Mouse (Mus musculus) MEL-GATA-1-ER (cell line): ENCODE data around the gene Gm20388.

ENCODE experiments used
- DNase-seq: peaks from one replicate; pipeline ENCODE4 v3.0.0-alpha.2; 2012; ENCODE audit warnings: low read depth; ENCODE audit errors: extremely low read depth

Gene Gm20388

GRCm38 (mm10) chr8:122954090-122954799 lies 3043.6 kb downstream of the Gm20388 start:
- no peak for DNase-seq

- no peak for DNase-seq
These were observed 3044.6 kb downstream of the Gm20388 start for GRCm38 (mm10) chr8:122955195-122955594.

GRCm38 (mm10) chr8:122955997-122956396 lies 3045.4 kb downstream of the Gm20388 start:
- peak; percentile 29 for DNase-seq

DNA sequence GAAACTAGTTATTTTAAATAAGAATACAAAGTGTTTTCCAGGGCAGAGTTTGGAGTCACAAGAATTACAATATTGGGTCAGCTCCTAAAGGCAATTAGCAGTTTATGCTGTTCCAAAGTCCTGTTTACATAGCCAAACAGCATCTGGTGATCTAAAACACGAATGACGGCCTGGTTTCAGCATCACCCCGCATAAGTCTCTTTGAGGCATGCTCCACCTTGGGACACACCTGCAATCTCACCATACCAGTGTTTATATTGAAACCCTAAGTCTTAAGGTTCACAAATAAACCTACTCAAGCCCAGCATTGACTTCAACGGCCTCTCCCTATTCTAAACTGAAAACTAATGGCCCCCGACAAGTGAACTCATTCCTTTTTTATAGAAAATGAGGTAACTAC lies 3049.7 kb downstream of the Gm20388 start:
- DNase-seq = no peak

DNA sequence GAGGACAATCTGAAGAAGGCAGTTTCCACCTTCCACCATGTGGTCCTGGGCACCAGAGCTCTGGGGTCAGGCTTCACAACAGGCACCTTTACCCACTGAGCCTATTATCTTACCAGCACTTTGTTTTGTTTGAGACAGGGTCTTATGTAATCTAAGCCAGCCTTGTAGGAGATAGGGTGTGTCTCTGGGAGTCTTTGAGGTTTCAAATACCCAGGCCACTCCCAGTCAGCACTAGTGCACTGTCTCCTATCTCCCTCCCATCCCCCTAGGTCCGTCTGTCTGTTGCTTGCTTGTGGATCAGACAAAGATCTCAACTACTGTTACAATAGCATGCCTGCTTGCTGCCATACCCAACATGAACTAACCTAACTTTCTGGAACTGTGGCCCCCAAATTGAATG lies 3050.3 kb downstream of the Gm20388 start:
- DNase-seq = peak; percentile 73

DNA sequence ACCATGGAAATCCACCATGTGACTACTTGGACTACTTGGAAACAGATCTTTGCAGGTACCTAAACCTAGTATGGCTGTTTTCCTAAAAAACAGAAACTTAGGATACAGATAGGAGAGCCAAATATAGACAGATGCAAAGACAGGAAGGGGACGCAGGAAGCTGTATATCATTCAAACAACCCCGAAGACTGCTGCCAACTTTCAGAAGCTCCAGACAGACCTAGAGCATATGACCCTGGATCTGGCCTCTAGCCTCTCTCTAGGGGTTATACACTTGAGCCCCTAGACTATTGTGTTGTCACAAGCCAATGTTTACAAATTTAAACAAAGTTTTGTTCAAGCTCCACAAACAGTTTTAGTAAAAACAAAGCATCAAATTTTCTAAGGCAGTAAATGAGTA lies 3050.8 kb downstream of the Gm20388 start:
- no peak for DNase-seq

DNA sequence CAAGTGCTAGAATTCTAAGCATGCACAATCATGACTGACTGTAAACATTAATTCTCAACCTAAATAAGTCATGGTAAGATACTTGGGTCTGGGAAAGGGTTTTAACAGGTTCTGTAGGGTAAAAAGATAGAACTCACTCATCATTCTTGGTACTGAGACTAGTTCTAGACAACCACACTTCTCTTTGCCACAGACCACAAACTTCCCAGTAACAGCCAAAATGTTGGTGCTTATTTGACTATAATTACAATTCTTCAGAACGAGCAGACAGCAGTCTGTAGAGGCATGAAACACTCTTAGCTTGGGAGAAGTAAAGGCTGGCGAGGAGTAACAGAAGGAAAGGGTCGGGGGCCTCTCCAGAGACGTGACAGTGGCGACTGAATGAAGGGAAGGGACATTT lies 3051.4 kb downstream of the Gm20388 start:
- no peak for DNase-seq

GRCm38 (mm10) chr8:122966638-122967037 lies 3056.0 kb downstream of the Gm20388 start:
- no peak for DNase-seq

DNA sequence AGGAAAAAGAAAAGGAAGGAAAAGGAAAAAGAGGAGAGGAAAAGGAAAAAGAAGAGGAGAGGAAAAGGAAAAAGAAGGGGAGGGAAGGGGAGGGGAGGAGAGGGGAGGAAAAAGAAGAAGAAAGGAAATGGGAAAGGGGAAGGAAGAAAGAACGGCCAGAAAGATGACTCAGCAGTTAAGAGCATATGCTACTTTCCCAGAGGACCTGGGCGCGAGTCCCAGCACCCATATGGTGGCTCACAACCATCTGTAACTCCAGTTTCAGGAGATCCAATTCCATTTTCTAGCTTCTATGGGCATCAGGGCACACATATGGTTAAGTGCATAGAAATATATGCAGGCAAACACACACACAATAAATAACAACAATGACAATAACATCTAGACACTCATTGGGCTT lies 3057.5 kb downstream of the Gm20388 start:
- DNase-seq = no peak

- no peak for DNase-seq
These were observed 3059.5 kb downstream of the Gm20388 start for GRCm38 (mm10) chr8:122969964-122970620.

- peak; percentile 65 for DNase-seq
These were observed 3065.4 kb downstream of the Gm20388 start for GRCm38 (mm10) chr8:122976046-122976445.

DNA sequence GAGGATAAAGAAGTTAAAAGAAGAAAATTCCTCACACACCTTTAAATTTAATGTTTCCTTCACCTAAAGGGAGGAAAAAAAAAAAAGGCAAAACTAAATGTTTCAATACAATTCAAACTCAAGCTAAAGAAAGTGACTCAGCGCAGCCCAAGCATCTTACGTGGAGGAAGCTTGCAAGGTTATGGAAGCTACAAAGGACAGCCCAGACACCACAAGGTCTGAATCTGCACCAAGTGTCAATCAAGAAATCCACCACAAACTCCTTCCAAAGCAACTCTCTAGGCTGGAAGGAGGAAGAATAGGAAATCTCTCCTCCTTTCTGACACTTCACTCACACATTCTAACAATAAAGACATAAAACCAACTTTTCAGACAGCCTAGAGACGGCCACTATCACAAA lies 3068.8 kb downstream of the Gm20388 start:
- DNase-seq = no peak

DNA sequence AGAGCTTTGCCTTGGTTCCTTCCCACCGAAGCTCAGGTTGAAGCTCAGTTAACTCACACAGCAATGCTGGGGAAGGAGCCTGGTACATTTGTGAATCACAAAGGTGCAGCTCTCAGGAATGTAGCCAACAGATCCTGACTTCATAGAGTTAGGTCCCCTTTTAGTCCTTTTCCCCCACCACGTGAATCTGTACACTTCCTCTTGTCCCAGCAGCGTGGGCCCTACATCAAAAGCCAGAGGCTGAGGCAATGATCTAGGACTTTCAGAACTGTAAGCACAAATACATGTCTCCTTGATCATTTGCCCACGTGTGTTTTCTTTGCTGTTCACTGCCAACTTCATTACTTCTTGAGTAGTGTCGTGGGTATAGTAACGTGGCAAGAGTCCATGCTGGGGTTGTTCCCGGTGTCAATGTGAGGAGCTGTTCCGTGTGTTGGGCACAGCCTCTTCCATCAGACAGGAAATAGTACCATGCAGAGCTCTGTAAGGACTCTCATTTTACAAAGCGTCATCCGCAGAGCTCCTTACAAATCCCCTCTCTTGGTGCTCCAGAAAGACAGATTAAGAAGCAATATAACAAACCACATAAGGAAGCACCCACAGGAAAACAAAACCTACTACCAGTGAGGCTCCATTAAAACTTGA lies 3069.3 kb downstream of the Gm20388 start:
- DNase-seq = no peak

- no peak for DNase-seq
These were observed 3071.0 kb downstream of the Gm20388 start for GRCm38 (mm10) chr8:122981646-122982045.

GRCm38 (mm10) chr8:122983178-122983942 lies 3072.7 kb downstream of the Gm20388 start:
- no peak for DNase-seq

- DNase-seq = no peak
These were observed 3073.5 kb downstream of the Gm20388 start for GRCm38 (mm10) chr8:122984175-122984574.

DNA sequence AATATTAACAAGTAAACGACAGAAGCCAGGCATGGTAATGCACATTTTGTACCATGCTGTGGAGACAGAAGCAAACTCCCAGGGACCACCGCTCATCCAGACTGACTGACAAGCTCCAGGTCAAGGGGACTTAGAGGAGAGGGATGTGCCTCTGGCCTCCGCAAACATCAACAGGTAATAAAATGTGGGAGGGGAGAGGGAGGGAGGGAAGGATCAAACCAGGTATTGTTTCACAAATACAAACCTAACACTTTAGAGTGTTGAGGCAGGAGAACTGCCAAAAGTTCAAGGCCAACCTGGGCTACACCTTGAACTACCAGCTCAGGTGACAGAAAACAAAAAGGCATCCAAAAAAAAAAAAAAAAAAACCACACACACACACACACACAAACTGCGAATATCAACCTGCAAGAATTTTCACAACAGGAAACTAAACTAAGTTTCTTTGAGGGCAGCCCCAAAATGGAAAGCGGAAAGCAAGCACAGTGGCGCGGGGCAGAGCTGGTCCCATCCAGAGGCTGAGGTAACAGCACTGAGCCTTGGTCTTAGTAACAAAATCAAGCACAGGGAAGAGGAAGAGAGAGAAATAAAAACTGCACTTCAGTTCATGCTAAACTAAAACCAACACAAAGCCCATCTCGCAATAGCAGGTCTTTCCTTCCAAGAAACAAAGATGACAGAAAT lies 3076.0 kb downstream of the Gm20388 start:
- DNase-seq = no peak

DNA sequence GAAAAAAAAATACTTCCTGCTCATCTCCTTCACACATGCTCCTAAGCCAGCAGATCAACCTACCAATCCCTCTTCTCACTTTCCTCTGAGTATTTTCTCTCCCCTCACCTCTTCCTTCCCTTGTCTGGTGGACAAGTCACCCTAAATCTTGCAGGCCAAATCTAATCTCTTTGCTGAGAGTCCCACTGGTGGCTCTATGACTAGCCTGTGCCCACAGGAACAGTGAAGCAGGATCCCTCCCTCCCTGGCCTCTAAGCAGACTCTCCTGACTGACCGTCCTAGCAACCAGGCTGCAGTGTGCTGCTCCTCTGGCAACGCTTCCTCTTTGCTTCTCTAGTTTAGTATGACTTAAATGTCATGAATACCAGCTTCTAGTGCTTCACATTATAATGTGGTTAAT lies 3076.6 kb downstream of the Gm20388 start:
- no peak for DNase-seq

DNA sequence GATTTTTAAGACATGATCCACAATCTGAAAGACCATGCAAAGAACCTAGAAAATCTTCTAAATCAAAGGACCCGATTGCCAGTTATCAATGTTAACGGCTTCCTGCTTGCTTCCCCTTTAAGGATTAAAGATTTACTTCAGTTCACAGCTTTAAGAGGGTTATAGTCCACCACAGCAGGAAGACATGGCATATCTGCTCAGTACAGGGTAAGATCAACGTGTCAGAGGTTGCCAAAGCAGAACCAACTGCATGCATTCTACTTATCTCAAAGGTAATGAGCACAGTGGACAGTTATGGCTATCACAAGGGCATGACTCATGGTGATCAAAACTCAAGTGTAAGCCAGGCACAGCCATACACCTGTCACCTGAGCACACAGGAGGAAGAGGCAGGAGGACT lies 3078.3 kb downstream of the Gm20388 start:
- DNase-seq = peak; percentile 22

- no peak for DNase-seq
These were observed 3079.3 kb downstream of the Gm20388 start for GRCm38 (mm10) chr8:122989976-122990375.

- no peak for DNase-seq
These were observed 3080.7 kb downstream of the Gm20388 start for GRCm38 (mm10) chr8:122991368-122991767.
